Mouse (Mus musculus) thymus, postnatal 36 days (tissue): ENCODE data around the gene Krt86.
A peak's percentile ranks its signal among the peaks of the same experiment; 100 is the strongest.
"Not testable (repeated sequence)": the region's sequence is repeated elsewhere in the genome, so short reads cannot be mapped to it uniquely, and the experiment has no call there.

Source experiments
- DNase-seq, 2 experiments: peaks; one replicate each; pipeline ENCODE4 v3.0.0; 2022; ENCODE audit warnings: mixed read lengths in 2 of 2

Gene Krt86

DNA sequence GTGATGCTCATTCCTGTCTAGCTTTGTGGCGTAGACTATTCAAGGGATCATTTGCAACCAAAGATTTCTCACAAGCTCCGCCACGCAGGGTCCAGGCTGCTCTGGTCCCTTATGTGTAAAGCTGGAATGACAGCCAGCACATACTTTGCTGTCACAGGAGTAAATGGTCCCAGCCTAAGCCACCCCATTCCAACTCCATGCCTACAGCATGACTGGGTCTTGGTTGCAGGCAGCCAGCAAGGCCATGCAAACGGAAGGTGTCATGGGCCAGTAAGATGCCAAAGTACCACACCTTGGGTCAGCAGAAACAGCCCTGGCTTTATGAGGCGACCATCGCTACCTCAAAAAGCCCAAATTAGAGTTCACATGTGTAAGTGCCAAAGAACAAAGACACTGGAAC lies 20.4 kb downstream of the Krt86 start:
- DNase-seq = no peak

- no peak for DNase-seq
These were observed 20.9 kb downstream of the Krt86 start for GRCm38 (mm10) chr15:101494203-101494602.

DNA sequence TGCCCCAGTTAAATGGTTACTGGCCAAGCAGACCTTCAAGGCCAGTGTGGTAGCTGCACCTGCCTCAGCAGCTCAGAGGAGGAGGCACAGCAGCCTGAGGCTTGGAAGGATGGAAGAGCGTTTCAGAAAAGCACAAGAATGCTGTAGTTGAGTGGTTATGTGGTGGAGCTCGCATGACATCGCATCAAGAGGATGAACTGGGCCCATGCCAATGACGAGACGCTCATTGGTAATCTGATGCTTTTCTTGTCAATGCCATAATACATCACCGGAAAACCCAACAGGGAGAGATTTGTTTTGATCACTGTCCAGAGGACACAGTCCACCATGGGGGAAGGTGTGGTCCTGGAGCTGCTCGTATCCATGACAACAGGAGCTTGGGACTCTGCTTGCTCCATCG lies 22.0 kb downstream of the Krt86 start:
- no peak for DNase-seq

DNA sequence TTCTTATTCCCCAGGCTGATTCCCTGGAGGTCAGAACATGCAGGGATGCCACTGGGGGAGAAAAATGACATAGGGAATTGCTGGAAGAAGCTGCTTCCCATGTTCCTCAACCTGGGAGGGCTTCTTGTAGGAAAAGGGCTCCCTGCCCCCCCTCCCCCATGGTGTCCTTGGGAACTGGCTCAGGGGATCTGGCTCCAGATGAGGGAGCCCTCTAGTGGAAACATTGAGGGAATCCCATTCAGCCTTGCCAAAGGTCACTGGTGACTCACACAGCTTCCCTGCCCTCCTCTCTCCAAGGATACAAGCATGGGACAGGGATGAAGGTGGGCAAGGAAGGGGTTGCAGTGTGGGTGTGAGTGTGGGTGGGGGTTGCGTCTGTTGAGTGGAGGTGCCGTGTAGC lies 23.9 kb downstream of the Krt86 start:
- no peak for DNase-seq

DNA sequence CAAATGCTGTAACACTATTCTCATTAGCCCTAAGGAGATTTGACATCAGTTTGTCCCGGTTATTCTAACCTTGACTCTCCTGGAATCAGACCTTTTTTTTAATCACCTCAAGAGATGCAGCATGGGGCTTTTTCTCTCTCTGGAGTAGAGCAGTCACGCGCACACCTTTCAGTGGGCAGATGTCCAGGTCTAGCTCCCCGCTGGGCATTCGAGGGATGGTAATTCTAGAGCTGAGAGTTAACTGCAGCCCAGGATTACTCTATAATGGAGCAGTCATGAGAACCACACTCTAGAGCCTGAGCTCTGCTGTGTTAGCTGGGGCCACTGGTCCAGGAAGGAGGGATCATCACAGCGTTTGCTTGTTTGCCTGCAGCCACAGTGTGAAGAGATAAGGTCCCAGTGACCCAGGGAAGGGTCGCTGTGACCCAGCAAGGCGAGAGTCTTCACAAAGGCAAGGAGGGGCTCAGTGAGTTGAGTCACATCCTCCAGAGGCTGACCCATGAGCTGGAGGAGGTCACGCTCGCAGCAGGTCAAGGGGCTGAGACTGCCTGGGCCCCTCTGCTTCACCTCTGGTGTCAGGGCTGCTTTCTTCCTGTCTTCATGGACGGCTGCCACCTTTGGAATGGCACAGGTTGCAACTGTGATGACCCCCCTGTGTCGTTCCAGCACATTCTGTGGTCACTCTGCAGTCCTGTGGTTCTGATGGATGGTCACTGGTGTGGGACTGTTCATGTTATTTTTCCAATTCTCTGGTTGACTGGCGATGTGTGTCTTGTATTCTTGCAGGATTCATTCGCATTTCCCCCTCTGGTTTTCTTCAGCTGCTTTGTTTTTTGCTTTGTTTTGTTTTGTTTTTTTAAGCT lies 33.8 kb downstream of the Krt86 start:
- no peak for DNase-seq

GRCm38 (mm10) chr15:101508247-101508646 lies 35.0 kb downstream of the Krt86 start:
- no peak for DNase-seq

DNA sequence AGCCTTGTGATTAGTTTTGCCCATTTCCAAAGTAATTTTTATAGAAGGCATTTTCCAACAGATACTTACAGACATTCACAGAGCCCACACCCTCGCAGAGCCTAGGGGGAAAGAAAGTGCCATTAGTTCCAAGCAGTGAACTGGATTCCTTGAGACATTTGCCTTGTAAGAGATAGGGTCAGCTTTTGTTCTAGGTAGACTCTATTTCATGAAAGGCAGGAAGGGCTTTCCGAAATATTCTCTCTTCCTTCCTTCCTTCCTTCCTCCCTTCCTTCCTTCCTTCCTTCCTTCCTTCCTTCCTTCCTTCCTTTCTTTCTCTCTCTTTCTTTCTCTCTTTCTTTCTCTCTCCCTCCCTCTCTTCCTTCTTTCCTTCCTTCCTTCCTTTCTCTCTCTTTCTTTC lies 43.9 kb downstream of the Krt86 start, which contains the start of gene Gm49425:
TSS of gene Gm49425 (minus strand) at position 101 of the 400 bp plus-strand sequence.
- not testable (repeated sequence) for DNase-seq

DNA sequence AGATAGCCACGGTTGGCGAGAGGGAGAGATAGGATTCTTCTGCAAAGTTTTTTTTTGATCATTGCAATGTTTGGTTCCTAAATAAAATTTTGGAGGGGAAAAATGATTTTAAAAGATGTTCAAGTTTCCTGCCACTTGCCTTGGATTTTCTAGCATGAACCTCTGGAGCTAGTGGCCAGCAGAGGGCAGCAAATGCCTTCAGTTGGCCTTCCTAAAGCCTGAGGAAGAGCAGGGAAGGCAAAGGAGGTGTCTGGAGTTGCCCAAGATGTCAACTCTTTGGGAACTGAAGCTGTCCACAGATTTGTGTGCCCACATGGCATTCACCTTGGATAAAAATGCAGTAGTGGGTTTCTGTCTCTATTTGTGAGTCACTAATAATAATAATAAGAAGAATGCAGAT lies 46.5 kb downstream of the Krt86 start:
- DNase-seq = peak; percentile 35 to 44

DNA sequence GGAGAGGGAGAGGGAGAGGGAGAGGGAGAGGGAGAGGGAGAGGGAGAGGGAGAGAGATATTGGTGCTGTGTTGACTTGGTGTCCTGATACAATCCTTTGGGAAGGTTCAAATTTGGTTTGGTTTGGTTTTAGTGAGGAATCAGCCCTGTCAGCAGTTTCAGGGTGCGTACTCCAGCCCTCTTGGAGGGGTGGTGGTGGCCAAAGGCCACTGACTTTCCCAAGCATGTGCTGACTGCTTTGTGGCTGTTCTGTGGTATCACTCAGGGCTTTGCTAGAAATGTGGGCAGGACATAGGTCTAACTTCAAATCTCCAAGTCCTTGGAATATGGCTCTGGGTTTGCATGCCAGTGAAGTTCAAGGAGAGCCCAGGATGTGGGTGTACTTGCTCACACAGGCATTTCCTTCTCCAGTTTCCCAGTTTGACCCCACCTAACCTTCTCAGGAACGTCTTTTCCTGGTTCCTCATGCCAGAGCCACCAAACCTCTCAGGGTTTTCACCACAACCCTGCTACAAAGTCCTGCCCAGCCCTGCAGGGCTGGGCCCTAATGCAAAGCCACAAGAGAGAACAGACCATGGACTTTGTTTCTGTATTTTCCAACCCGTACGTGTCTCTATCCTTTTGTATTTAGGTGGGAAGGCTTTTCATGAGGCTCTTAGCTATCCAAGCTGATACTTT lies 49.4 kb downstream of the Krt86 start:
- DNase-seq = no peak
